Mouse (Mus musculus) CH12.LX (cell line): ENCODE measurements at regions not wholly inside any gene's neighbourhood (a gene's known extent, or its start where the extent isn't known, plus 50 kb on each side); places are given as distances from the start of the nearest gene placed in this dataset.

Source experiments
- DNase-seq: peaks from one replicate; pipeline ENCODE4 v3.0.0-alpha.2; 2013; ENCODE audit errors: extremely low read depth
- H3K27ac ChIP-seq: 2 replicates; pipeline ENCODE4 v1.5.1; 2012; ENCODE audit warnings: low read depth, mild to moderate bottlenecking, control low read depth, moderate library complexity; ENCODE audit not compliant: insufficient read depth
- H3K27me3 ChIP-seq: replicated peaks from 2 replicates; pipeline ENCODE3; 2012; ENCODE audit warnings: inconsistent platforms
- H3K36me3 ChIP-seq, 2 experiments: replicated peaks in 1 of 2; 2 replicates each; pipeline versions ENCODE3 to v1.6.1; 2012; ENCODE audit warnings: inconsistent platforms in 1 of 2, low read length in 1 of 2, mild to moderate bottlenecking in 1 of 2, mixed read lengths in 1 of 2, moderate library complexity in 1 of 2; ENCODE audit not compliant: control insufficient read depth in 1 of 2, insufficient read depth in 1 of 2
- H3K4me1 ChIP-seq, 2 experiments: 2 replicates each; pipeline ENCODE4 v1.6.1; 2012; ENCODE audit warnings: inconsistent platforms in 1 of 2, moderate library complexity in 1 of 2; ENCODE audit not compliant: insufficient read depth in 2 of 2, control insufficient read depth in 1 of 2
- H3K4me2 ChIP-seq: 2 replicates; pipeline ENCODE4 v1.6.1; 2012; ENCODE audit warnings: low read depth, mild to moderate bottlenecking, control low read depth; ENCODE audit not compliant: poor library complexity, insufficient read depth, severe bottlenecking
- H3K4me3 ChIP-seq, 3 experiments: fragments of 150-350 bp in 1 of 3; sonication (generic) in 1 of 3; replicated peaks in 1 of 3; 2 replicates each; pipeline versions ENCODE3 to v1.5.1; 2011 to 2012; ENCODE audit warnings: low read depth in 2 of 3, low read length in 2 of 3, mild to moderate bottlenecking in 2 of 3, moderate library complexity in 2 of 3, control low read depth in 1 of 3, improper control_type of control experiment in 1 of 3, inconsistent platforms in 1 of 3, mixed read lengths in 1 of 3; ENCODE audit not compliant: poor library complexity in 1 of 3
- H3K79me2 ChIP-seq: replicated peaks from 2 replicates; pipeline ENCODE4 v1.6.1; 2012; ENCODE audit warnings: mild to moderate bottlenecking, moderate library complexity; ENCODE audit not compliant: control insufficient read depth, poor library complexity, insufficient read depth, severe bottlenecking; ENCODE audit errors: extremely low read depth
- H3K9ac ChIP-seq: 2 replicates; pipeline ENCODE4 v1.6.1; 2012; ENCODE audit warnings: low read depth, mild to moderate bottlenecking, control low read depth, moderate library complexity; ENCODE audit not compliant: insufficient read depth
- H3K9me3 ChIP-seq: replicated peaks from 2 replicates; pipeline ENCODE3; 2012; ENCODE audit warnings: low read length, inconsistent platforms, mixed read lengths
- BHLHE40 ChIP-seq: IDR thresholded peaks from 2 replicates; pipeline ENCODE4 v1.6.1; 2011; ENCODE audit warnings: mild to moderate bottlenecking, low read depth, low read length, improper control_type of control experiment
- CHD1 ChIP-seq: IDR thresholded peaks from 2 replicates; pipeline ENCODE4 v1.6.1; 2012; ENCODE audit warnings: low read depth, low read length, improper control_type of control experiment, inconsistent platforms
- CHD2 ChIP-seq: IDR thresholded peaks from 2 replicates; pipeline ENCODE4 v1.6.1; 2011; ENCODE audit warnings: low read length, improper control_type of control experiment
- ELF1 ChIP-seq: IDR thresholded peaks from 2 replicates; pipeline ENCODE4 v1.6.1; 2014; ENCODE audit warnings: low read depth, mild to moderate bottlenecking, inconsistent platforms, low read length, improper control_type of control experiment
- ETS1 ChIP-seq: conservative IDR thresholded peaks from 2 replicates; pipeline ENCODE4 v1.6.1; 2012; ENCODE audit warnings: low read depth, mild to moderate bottlenecking, inconsistent platforms, low read length, improper control_type of control experiment, moderate library complexity
- GABPA ChIP-seq: IDR thresholded peaks from 2 replicates; pipeline ENCODE4 v1.6.1; 2012; ENCODE audit warnings: low read depth, low read length, improper control_type of control experiment, inconsistent platforms; ENCODE audit not compliant: insufficient replicate concordance
- HCFC1 ChIP-seq: IDR thresholded peaks from 2 replicates; pipeline ENCODE4 v1.6.1; 2012; ENCODE audit warnings: low read depth, mild to moderate bottlenecking, inconsistent platforms, low read length, improper control_type of control experiment
- IRF4 ChIP-seq: IDR thresholded peaks from 2 replicates; pipeline ENCODE4 v1.6.1; 2014; ENCODE audit warnings: low read depth, mild to moderate bottlenecking, inconsistent platforms, low read length, improper control_type of control experiment
- JUN ChIP-seq: IDR thresholded peaks from 2 replicates; pipeline ENCODE4 v1.6.1; 2011; ENCODE audit warnings: low read depth, mild to moderate bottlenecking, low read length, improper control_type of control experiment, moderate library complexity; ENCODE audit not compliant: insufficient read depth
- JUND ChIP-seq: conservative IDR thresholded peaks from 2 replicates; pipeline ENCODE4 v1.6.1; 2011; ENCODE audit warnings: low read depth, low read length, improper control_type of control experiment
- KAT2A ChIP-seq: IDR thresholded peaks from 2 replicates; pipeline ENCODE4 v1.6.1; 2012; ENCODE audit warnings: low read length, improper control_type of control experiment, inconsistent platforms; ENCODE audit not compliant: insufficient replicate concordance
- MAX ChIP-seq: IDR thresholded peaks from 2 replicates; pipeline ENCODE4 v1.6.1; 2011; ENCODE audit warnings: low read length, improper control_type of control experiment
- MAZ ChIP-seq: IDR thresholded peaks from 2 replicates; pipeline ENCODE4 v1.6.1; 2012; ENCODE audit warnings: low read depth, mild to moderate bottlenecking, inconsistent platforms, low read length, improper control_type of control experiment, moderate library complexity
- MEF2A ChIP-seq: IDR thresholded peaks from 2 replicates; pipeline ENCODE4 v1.6.1; 2014; ENCODE audit warnings: low read depth, mild to moderate bottlenecking, inconsistent platforms, low read length, improper control_type of control experiment, borderline replicate concordance
- MXI1 ChIP-seq: IDR thresholded peaks from 2 replicates; pipeline ENCODE4 v1.6.1; 2011; ENCODE audit warnings: mild to moderate bottlenecking, low read depth, low read length, improper control_type of control experiment
- MYC ChIP-seq: IDR thresholded peaks from 2 replicates; pipeline ENCODE4 v1.6.1; 2011; ENCODE audit warnings: low read depth, mild to moderate bottlenecking, improper control_type of control experiment, low read length
- NELFE ChIP-seq: IDR thresholded peaks from 2 replicates; pipeline ENCODE4 v1.6.1; 2011; ENCODE audit warnings: low read depth, low read length, improper control_type of control experiment
- NRF1 ChIP-seq: IDR thresholded peaks from 2 replicates; pipeline ENCODE4 v1.6.1; 2014; ENCODE audit warnings: low read depth, mild to moderate bottlenecking, inconsistent platforms, low read length, improper control_type of control experiment, moderate library complexity
- PAX5 ChIP-seq: IDR thresholded peaks from 2 replicates; pipeline ENCODE4 v1.6.1; 2012; ENCODE audit warnings: low read length, inconsistent platforms, mixed read lengths
- POLR2A ChIP-seq: IDR thresholded peaks from 2 replicates; pipeline ENCODE4 v1.6.1; 2011; ENCODE audit warnings: low read depth, mild to moderate bottlenecking, improper control_type of control experiment, low read length
- RAD21 ChIP-seq: IDR thresholded peaks from 2 replicates; pipeline ENCODE4 v1.6.1; 2011; ENCODE audit warnings: low read depth, mild to moderate bottlenecking, low read length, improper control_type of control experiment, moderate library complexity
- RCOR1 ChIP-seq: conservative IDR thresholded peaks from 2 replicates; pipeline ENCODE4 v1.6.1; 2012; ENCODE audit warnings: low read depth, mild to moderate bottlenecking, inconsistent platforms, low read length, improper control_type of control experiment
- SIN3A ChIP-seq: IDR thresholded peaks from 2 replicates; pipeline ENCODE4 v1.6.1; 2012; ENCODE audit warnings: low read length, improper control_type of control experiment, inconsistent platforms
- TBP ChIP-seq: conservative IDR thresholded peaks from 2 replicates; pipeline ENCODE4 v1.6.1; 2011; ENCODE audit warnings: low read depth, low read length, improper control_type of control experiment
- TCF12 ChIP-seq: IDR thresholded peaks from 2 replicates; pipeline ENCODE4 v1.6.1; 2014; ENCODE audit warnings: low read depth, mild to moderate bottlenecking, inconsistent platforms, low read length, improper control_type of control experiment
- UBTF ChIP-seq: IDR thresholded peaks from 2 replicates; pipeline ENCODE4 v1.6.1; 2012; ENCODE audit warnings: low read depth, mild to moderate bottlenecking, inconsistent platforms, low read length, improper control_type of control experiment, moderate library complexity
- USF1 ChIP-seq: IDR thresholded peaks from 2 replicates; pipeline ENCODE4 v1.6.1; 2014; ENCODE audit warnings: low read depth, mild to moderate bottlenecking, inconsistent platforms, low read length, improper control_type of control experiment
- USF2 ChIP-seq: conservative IDR thresholded peaks from 2 replicates; pipeline ENCODE4 v1.6.1; 2011; ENCODE audit warnings: low read depth, low read length, improper control_type of control experiment
- ZC3H11A ChIP-seq: IDR thresholded peaks from 2 replicates; pipeline ENCODE4 v1.6.1; 2012; ENCODE audit warnings: low read depth, mild to moderate bottlenecking, inconsistent platforms, low read length, improper control_type of control experiment
- ZKSCAN1 ChIP-seq: IDR thresholded peaks from 2 replicates; pipeline ENCODE4 v1.6.1; 2012; ENCODE audit warnings: low read depth, inconsistent platforms, low read length, improper control_type of control experiment, borderline replicate concordance
- ZMIZ1 ChIP-seq: IDR thresholded peaks from 2 replicates; pipeline ENCODE4 v1.6.1; 2012; ENCODE audit warnings: low read depth, mild to moderate bottlenecking, inconsistent platforms, low read length, improper control_type of control experiment
- ZNF384 ChIP-seq: IDR thresholded peaks from 2 replicates; pipeline ENCODE4 v1.6.1; 2012; ENCODE audit warnings: low read depth, low read length, improper control_type of control experiment, inconsistent platforms
- dilution Hi-C: fragments of 300-500 bp; cut with MboI; formaldehyde crosslinking; loops from 2 replicates; pipeline ENCODE4 v1.14.3; 2020; ENCODE audit warnings: low sequenced_read_pairs; ENCODE audit not compliant: extremely low pct_unique_long_range_greater_than_20kb, extremely low pct_ligation_motif_present
- in situ Hi-C: fragments of 300-500 bp; cut with MboI; formaldehyde crosslinking; loops from 3 replicates; pipeline ENCODE4 v1.14.3; 2019; ENCODE audit warnings: low sequenced_read_pairs, low pct_ligation_motif_present, low pct_unique_long_range_greater_than_20kb, mixed read lengths

GRCm38 (mm10) chr16:55587138-55587537 lies 251.6 kb downstream of the Nfkbiz start:
- H3K79me2 ChIP-seq = no peaks in the 10 kb centered on the region
- dilution Hi-C loops = no loop called here
- H3K27me3 ChIP-seq = no peaks in the 10 kb centered on the region
- H3K27ac ChIP-seq = no peak overlapping the region
- in situ Hi-C loops = no loop called here
- DNase-seq = no peak
- H3K4me3 ChIP-seq = no peak overlapping the region
- no peaks in the 10 kb centered on the region for H3K36me3 ChIP-seq
- H3K9ac ChIP-seq = no peak overlapping the region
- H3K9me3 ChIP-seq = no peaks in the 10 kb centered on the region
- H3K4me2 ChIP-seq = no peak overlapping the region
- TF ChIP-seq MEF2A = no peak
- no peak for TF ChIP-seq NELFE
- TF ChIP-seq ZNF384 = no peak
- TF ChIP-seq ELF1 = no peak
- no peak for TF ChIP-seq MAZ
- no peak for TF ChIP-seq CHD1
- TF ChIP-seq TBP = no peak
- TF ChIP-seq UBTF = no peak
- no peak for TF ChIP-seq MYC
- no peak for TF ChIP-seq MXI1
- H3K4me1 ChIP-seq = peaks cover 16 to 44% of the 10 kb centered on the region in 2 experiments

GRCm38 (mm10) chr16:55582906-55583305 lies 255.8 kb downstream of the Nfkbiz start:
- Histone ChIP-seq H3K4me2 (peak overlapping the region; percentile 14; the same call in 1 of the 2 replicates), H3K27me3 (no peaks in the 10 kb centered on the region), H3K36me3 (no peaks in the 10 kb centered on the region), H3K4me3 (no peak overlapping the region), H3K9me3 (no peaks in the 10 kb centered on the region), H3K4me1 (peaks cover 21 to 35% of the 10 kb centered on the region in 2 experiments), H3K79me2 (no peaks in the 10 kb centered on the region), H3K27ac (no peak overlapping the region), H3K9ac (no peak overlapping the region)
- DNase-seq = peak; percentile 59
- in situ Hi-C loops (no loop called here), dilution Hi-C loops (no loop called here)
- TF ChIP-seq NELFE (no peak), ZC3H11A (no peak), KAT2A (no peak), ZMIZ1 (no peak), MYC (peak; percentile 95), RAD21 (no peak; the same call in 1 of the 2 replicates), RCOR1 (no peak), MEF2A (0 out of 2 replicates have a peak, but pooled peaks have one; percentile 35), MXI1 (0 out of 2 replicates have a peak, but pooled peaks have one; percentile 44), SIN3A (no peak), USF2 (no peak), POLR2A (no peak), ZKSCAN1 (no peak), ELF1 (peak; percentile 55), ZNF384 (no peak), HCFC1 (no peak), UBTF (no peak), JUND (peak; percentile 67; the same call in 1 of the 2 replicates), IRF4 (peak; percentile 69), CHD1 (peak; percentile 75; the same call in 1 of the 2 replicates), JUN (peak; percentile 89), MAX (peak; percentile 75), GABPA (no peak), BHLHE40 (peak; percentile 79), NRF1 (no peak), PAX5 (no peak), TBP (no peak), TCF12 (0 out of 2 replicates have a peak, but pooled peaks have one; percentile 59), CHD2 (0 out of 2 replicates have a peak, but pooled peaks have one; percentile 34), ETS1 (peak; percentile 68), USF1 (no peak)
